ENCODE assay signal across 8 mouse cellular contexts in the genomic region with DNA sequence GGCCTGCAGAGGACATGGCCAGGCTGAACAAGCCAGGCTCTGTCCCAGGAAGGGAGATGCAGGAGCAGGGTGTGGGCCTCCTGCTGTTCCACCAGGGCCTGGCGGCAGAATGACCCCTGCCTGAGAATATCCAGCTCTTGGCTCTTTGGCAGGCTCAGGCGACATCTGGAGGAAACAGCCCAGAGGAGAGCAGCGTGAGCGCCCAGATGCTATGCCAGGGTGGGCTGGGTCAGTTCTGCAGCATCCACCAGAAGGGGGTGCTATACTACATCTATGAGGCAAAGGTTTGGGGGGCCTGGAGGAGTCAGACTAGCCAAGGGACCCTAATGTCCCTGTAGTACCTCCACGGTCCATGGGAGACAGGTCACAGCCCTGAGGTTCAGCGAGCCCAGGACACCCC. TPM values are rescaled to one million over a fixed set of nuclear protein-coding genes. Genes with fewer than 3 reads are reported as not detected.
A peak's percentile ranks its signal among the peaks of the same experiment; 100 is the strongest.
DNase-seq lines count a peak whose midpoint lies in the region; ATAC-seq lines count a peak whose summit lies in the region.

No protein-coding gene starts in this region.

- H3K9me3 ChIP-seq in forebrain, embryonic 13.5 days (replicated peaks): no peaks in the 10 kb centered on the region
- no peaks in the 10 kb centered on the region for H3K9me3 ChIP-seq in hindbrain, embryonic 12.5 days (replicated peaks)

- no peak overlapping the region for H3K4me3 ChIP-seq in forebrain, embryonic 13.5 days
- no peak overlapping the region for H3K4me3 ChIP-seq in hindbrain, embryonic 12.5 days

- peaks cover 96% of the 10 kb centered on the region for H3K36me3 ChIP-seq in forebrain, embryonic 13.5 days (ENCODE audit: poor library complexity, severe bottlenecking)
- peaks cover 82% of the 10 kb centered on the region for H3K36me3 ChIP-seq in hindbrain, embryonic 12.5 days

- peak; percentile 65 for DNase-seq in adrenal gland, postnatal 10 days
- DNase-seq in adrenal gland, postnatal 25 days: no peak
- DNase-seq in MN1 (ENCODE audit: low spot score) (peak; percentile 88), liver (peak; percentile 49)
- DNase-seq in neural tube, embryonic 10.5 days (ENCODE audit: extremely low spot score, low spot score): peak; percentile 49
- DNase-seq in c-Kit-positive CD71-positive TER-119-positive erythroid progenitor cells, embryonic 14.5 days (ENCODE audit: low spot score): no peak

- H3K9ac ChIP-seq in forebrain, embryonic 13.5 days: 0 out of 2 replicates have a peak overlapping the region, but pooled peaks have one; percentile 17
- H3K9ac ChIP-seq in hindbrain, embryonic 12.5 days: peak overlapping the region; percentile 33

- H3K27me3 ChIP-seq in forebrain, embryonic 13.5 days: no peaks in the 10 kb centered on the region
- no peaks in the 10 kb centered on the region for H3K27me3 ChIP-seq in hindbrain, embryonic 12.5 days

- peak overlapping the region; percentile 93 for H3K27ac ChIP-seq in forebrain, embryonic 13.5 days
- H3K27ac ChIP-seq in hindbrain, embryonic 12.5 days: peak overlapping the region; percentile 77

- H3K4me2 ChIP-seq in forebrain, embryonic 13.5 days: no peak overlapping the region
- no peak overlapping the region for H3K4me2 ChIP-seq in hindbrain, embryonic 12.5 days (replicated peaks)

- H3K4me1 ChIP-seq in forebrain, embryonic 13.5 days: peaks cover 52% of the 10 kb centered on the region
- H3K4me1 ChIP-seq in hindbrain, embryonic 12.5 days: peaks cover 47% of the 10 kb centered on the region

- WGBS in forebrain, embryonic 13.5 days: 40% methylated on average over 6 of the region's 6 CpGs
- WGBS in hindbrain, embryonic 12.5 days: 43% methylated on average over 6 of the region's 6 CpGs

- peak; percentile 5; the same call in 1 of the 2 replicates for ATAC-seq in forebrain, embryonic 13.5 days
- ATAC-seq in hindbrain, embryonic 12.5 days (ENCODE audit: low FRiP score): peak; percentile 31

RNA-seq across cellular contexts. Expression of a gene that starts 12.0 kb away (rescaled TPM):
- 1 to 10 TPM; 4.5 to 7.6 TPM for total RNA-seq in adrenal gland, postnatal 10 days (2021)
- total RNA-seq in adrenal gland, postnatal 25 days (2021): 5.6 and 6.0 TPM in 2 replicates
- polyA plus RNA-seq in forebrain, embryonic 13.5 days (2015; fragmentation: Nextera tagmentation; extraction: Ambion mirVana): 58.1 and 60.6 TPM in 2 replicates
- 62.5 and 66.6 TPM in 2 replicates for polyA plus RNA-seq in hindbrain, embryonic 12.5 days (2016; fragmentation: Nextera tagmentation; extraction: Ambion mirVana)

RNA-seq across cellular contexts. Expression of a gene that starts 38.1 kb away (rescaled TPM):
- total RNA-seq in adrenal gland, postnatal 10 days (2021): 10 to 100 TPM; 27.2 to 38.8 TPM
- total RNA-seq in adrenal gland, postnatal 25 days (2021): 33.1 and 34.2 TPM in 2 replicates
- 71.1 and 80.5 TPM in 2 replicates for polyA plus RNA-seq in forebrain, embryonic 13.5 days (2015; fragmentation: Nextera tagmentation; extraction: Ambion mirVana)
- 75.9 and 77.6 TPM in 2 replicates for polyA plus RNA-seq in hindbrain, embryonic 12.5 days (2016; fragmentation: Nextera tagmentation; extraction: Ambion mirVana)

Comparison
In these comparisons a context has a peak if more than half of its experiments do, and no peak if none do; other contexts are left out.
1. DNase-seq: peak in adrenal gland, postnatal 10 days (single experiment), MN1 (single experiment), liver (single experiment) and neural tube, embryonic 10.5 days (single experiment); none in adrenal gland, postnatal 25 days (single experiment) and c-Kit-positive CD71-positive TER-119-positive erythroid progenitor cells, embryonic 14.5 days (single experiment).